Mouse (Mus musculus): ENCODE data around the gene Acadm. TPM values are rescaled to one million over a fixed set of nuclear protein-coding genes. Genes with fewer than 3 reads are reported as not detected.

The Acadm gene
- total and polyA plus RNA-seq, 2 experiments, result 91.8 to 383 TPM

GRCm38 (mm10) chr3:153940021-153940420, 4.4 kb downstream of the Acadm start:
- Histone ChIP-seq H3K27ac (replicated peaks; ENCODE audit: insufficient read depth, low read depth, low read length) (no peak overlapping the region), H3K4me3 (ENCODE audit: insufficient read depth, low read depth, low read length) (no peak overlapping the region), H3K4me1 (ENCODE audit: control insufficient read depth, insufficient read depth, low read length) (peaks cover 6% of the 10 kb centered on the region), H3K79me2 (ENCODE audit: control insufficient read depth, insufficient read depth, low read length) (no peaks in the 10 kb centered on the region; the same call in 1 of the 2 replicates), H3K9ac (ENCODE audit: low read depth, low read length) (no peak overlapping the region), H3K36me3 (ENCODE audit: control insufficient read depth, insufficient read depth, low read length) (peaks cover 47% of the 10 kb centered on the region), H3K27me3 (ENCODE audit: control insufficient read depth, insufficient read depth, low read length) (no peaks in the 10 kb centered on the region)
- WGBS, result 89% methylated on average over 8 of the region's 8 CpGs
- TF ChIP-seq CTCF (IDR thresholded peaks at IDR 0.05; ENCODE audit: low read depth, low read length), result no peak
- TF ChIP-seq POLR2A (IDR thresholded peaks at IDR 0.05; ENCODE audit: extremely low read depth, insufficient read depth, low read length), result no peak
- no peak for DNase-seq (ENCODE audit: extremely low read depth, low read depth, low spot score)

- Histone ChIP-seq H3K9ac (ENCODE audit: low read depth, low read length) (no peak overlapping the region), H3K79me2 (ENCODE audit: control insufficient read depth, insufficient read depth, low read length) (no peaks in the 10 kb centered on the region; the same call in 1 of the 2 replicates), H3K4me3 (ENCODE audit: insufficient read depth, low read depth, low read length) (no peak overlapping the region), H3K36me3 (ENCODE audit: control insufficient read depth, insufficient read depth, low read length) (peaks cover 66% of the 10 kb centered on the region), H3K4me1 (ENCODE audit: control insufficient read depth, insufficient read depth, low read length) (peaks cover 3% of the 10 kb centered on the region; the same call in 1 of the 2 replicates), H3K27me3 (ENCODE audit: control insufficient read depth, insufficient read depth, low read length) (no peaks in the 10 kb centered on the region), H3K27ac (replicated peaks; ENCODE audit: insufficient read depth, low read depth, low read length) (no peak overlapping the region; the same call in 1 of the 2 replicates)
- no peak for TF ChIP-seq POLR2A (IDR thresholded peaks at IDR 0.05; ENCODE audit: extremely low read depth, insufficient read depth, low read length)
- TF ChIP-seq CTCF (IDR thresholded peaks at IDR 0.05; ENCODE audit: low read depth, low read length), result no peak
- peak; percentile 85 for DNase-seq (ENCODE audit: extremely low read depth, low read depth, low spot score)
- WGBS, result 63% methylated on average over 17 of the region's 17 CpGs
Observed at GRCm38 (mm10) chr3:153937116-153937810, 7.2 kb downstream of the Acadm start.

GRCm38 (mm10) chr3:153935878-153936277, 8.6 kb downstream of the Acadm start:
- no peak for DNase-seq (ENCODE audit: extremely low read depth, low read depth, low spot score)
- peaks cover 13% of the 10 kb centered on the region; the same call in 1 of the 2 replicates for H3K4me1 ChIP-seq (ENCODE audit: control insufficient read depth, insufficient read depth, low read length)
- H3K9ac ChIP-seq (ENCODE audit: low read depth, low read length), result no peak overlapping the region
- no peaks in the 10 kb centered on the region for H3K27me3 ChIP-seq (ENCODE audit: control insufficient read depth, insufficient read depth, low read length)
- no peak overlapping the region for H3K4me3 ChIP-seq (ENCODE audit: insufficient read depth, low read depth, low read length)
- no peak for TF ChIP-seq CTCF (IDR thresholded peaks at IDR 0.05; ENCODE audit: low read depth, low read length)
- no peak for TF ChIP-seq POLR2A (IDR thresholded peaks at IDR 0.05; ENCODE audit: extremely low read depth, insufficient read depth, low read length)
- H3K79me2 ChIP-seq (ENCODE audit: control insufficient read depth, insufficient read depth, low read length), result no peaks in the 10 kb centered on the region
- WGBS, result 91% methylated on average over 9 of the region's 9 CpGs
- H3K27ac ChIP-seq (replicated peaks; ENCODE audit: insufficient read depth, low read depth, low read length), result no peak overlapping the region
- peaks cover 59% of the 10 kb centered on the region for H3K36me3 ChIP-seq (ENCODE audit: control insufficient read depth, insufficient read depth, low read length)

- Histone ChIP-seq H3K36me3 (ENCODE audit: control insufficient read depth, insufficient read depth, low read length) (peaks cover 47% of the 10 kb centered on the region), H3K4me3 (ENCODE audit: insufficient read depth, low read depth, low read length) (no peak overlapping the region), H3K4me1 (ENCODE audit: control insufficient read depth, insufficient read depth, low read length) (peaks cover 23% of the 10 kb centered on the region), H3K79me2 (ENCODE audit: control insufficient read depth, insufficient read depth, low read length) (no peaks in the 10 kb centered on the region), H3K9ac (ENCODE audit: low read depth, low read length) (no peak overlapping the region), H3K27me3 (ENCODE audit: control insufficient read depth, insufficient read depth, low read length) (no peaks in the 10 kb centered on the region), H3K27ac (replicated peaks; ENCODE audit: insufficient read depth, low read depth, low read length) (no peak overlapping the region)
- DNase-seq (ENCODE audit: extremely low read depth, low read depth, low spot score), result peak; percentile 51
- TF ChIP-seq CTCF (IDR thresholded peaks at IDR 0.05; ENCODE audit: low read depth, low read length) (no peak), POLR2A (IDR thresholded peaks at IDR 0.05; ENCODE audit: extremely low read depth, insufficient read depth, low read length) (no peak)
- 42% methylated on average over 5 of the region's 5 CpGs for WGBS
Observed at GRCm38 (mm10) chr3:153932461-153932860, 12.0 kb downstream of the Acadm start.

GRCm38 (mm10) chr3:153929526-153929925, 14.9 kb downstream of the Acadm start:
- TF ChIP-seq CTCF (IDR thresholded peaks at IDR 0.05; ENCODE audit: low read depth, low read length), result no peak
- TF ChIP-seq POLR2A (IDR thresholded peaks at IDR 0.05; ENCODE audit: extremely low read depth, insufficient read depth, low read length), result no peak
- Histone ChIP-seq H3K9ac (ENCODE audit: low read depth, low read length) (no peak overlapping the region), H3K4me1 (ENCODE audit: control insufficient read depth, insufficient read depth, low read length) (peaks cover 23% of the 10 kb centered on the region), H3K79me2 (ENCODE audit: control insufficient read depth, insufficient read depth, low read length) (no peaks in the 10 kb centered on the region), H3K36me3 (ENCODE audit: control insufficient read depth, insufficient read depth, low read length) (peaks cover 34% of the 10 kb centered on the region), H3K27ac (replicated peaks; ENCODE audit: insufficient read depth, low read depth, low read length) (peak overlapping the region; percentile 53), H3K27me3 (ENCODE audit: control insufficient read depth, insufficient read depth, low read length) (no peaks in the 10 kb centered on the region), H3K4me3 (ENCODE audit: insufficient read depth, low read depth, low read length) (no peak overlapping the region)
- 23% methylated on average over 11 of the region's 11 CpGs for WGBS
- peak; percentile 96 for DNase-seq (ENCODE audit: extremely low read depth, low read depth, low spot score)

- DNase-seq (ENCODE audit: extremely low read depth, low read depth, low spot score), result no peak
- Histone ChIP-seq H3K27ac (replicated peaks; ENCODE audit: insufficient read depth, low read depth, low read length) (no peak overlapping the region), H3K9ac (ENCODE audit: low read depth, low read length) (no peak overlapping the region), H3K36me3 (ENCODE audit: control insufficient read depth, insufficient read depth, low read length) (peaks cover 32% of the 10 kb centered on the region), H3K4me1 (ENCODE audit: control insufficient read depth, insufficient read depth, low read length) (peaks cover 16% of the 10 kb centered on the region), H3K4me3 (ENCODE audit: insufficient read depth, low read depth, low read length) (no peak overlapping the region), H3K27me3 (ENCODE audit: control insufficient read depth, insufficient read depth, low read length) (no peaks in the 10 kb centered on the region), H3K79me2 (ENCODE audit: control insufficient read depth, insufficient read depth, low read length) (no peaks in the 10 kb centered on the region)
- TF ChIP-seq POLR2A (IDR thresholded peaks at IDR 0.05; ENCODE audit: extremely low read depth, insufficient read depth, low read length), result no peak
- peak; percentile 44; the same call in 1 of the 2 replicates for TF ChIP-seq CTCF (IDR thresholded peaks at IDR 0.05; ENCODE audit: low read depth, low read length)
- 89% methylated on average over 7 of the region's 7 CpGs for WGBS
Observed at GRCm38 (mm10) chr3:153926333-153926732, 18.1 kb downstream of the Acadm start.
